Mouse (Mus musculus) right cerebral cortex, adult 2 months (tissue): Measurements from ENCODE around the gene Mbnl2.

Experiments
- DNase-seq, 2 experiments: peaks; one replicate each; pipeline ENCODE4 v3.0.0; 2021 to 2022; ENCODE audit warnings: low spot score in 2 of 2

Gene Mbnl2

GRCm38 (mm10) chr14:120297833-120298232 is 22.4 kb downstream of the Mbnl2 start:
- no peak for DNase-seq

- no peak for DNase-seq
Observed at GRCm38 (mm10) chr14:120298439-120298838, 23.0 kb downstream of the Mbnl2 start.

GRCm38 (mm10) chr14:120299716-120300115 is 24.2 kb downstream of the Mbnl2 start:
- DNase-seq, result no peak

- DNase-seq, result no peak
Observed at GRCm38 (mm10) chr14:120300191-120300590, 24.7 kb downstream of the Mbnl2 start.

- no peak for DNase-seq
Observed at GRCm38 (mm10) chr14:120300814-120301213, 25.3 kb downstream of the Mbnl2 start.

- DNase-seq, result no peak
Observed at GRCm38 (mm10) chr14:120302913-120303548, 27.6 kb downstream of the Mbnl2 start.

- DNase-seq, result no peak
Observed at GRCm38 (mm10) chr14:120306229-120306628, 30.8 kb downstream of the Mbnl2 start.

GRCm38 (mm10) chr14:120307356-120307755 is 31.9 kb downstream of the Mbnl2 start:
- no peak for DNase-seq

GRCm38 (mm10) chr14:120307963-120308362 is 32.5 kb downstream of the Mbnl2 start:
- DNase-seq, result no peak

- DNase-seq, result no peak
Observed at GRCm38 (mm10) chr14:120309691-120310090, 34.2 kb downstream of the Mbnl2 start.

GRCm38 (mm10) chr14:120311330-120312097 is 36.0 kb downstream of the Mbnl2 start:
- no peak for DNase-seq

- DNase-seq, result no peak
Observed at GRCm38 (mm10) chr14:120312661-120313406, 37.4 kb downstream of the Mbnl2 start.

- DNase-seq, result no peak
Observed at GRCm38 (mm10) chr14:120313466-120313865, 38.0 kb downstream of the Mbnl2 start.

GRCm38 (mm10) chr14:120315721-120316120 is 40.3 kb downstream of the Mbnl2 start:
- DNase-seq, result no peak

- DNase-seq, result no peak
Observed at GRCm38 (mm10) chr14:120318326-120318935, 43.0 kb downstream of the Mbnl2 start.

GRCm38 (mm10) chr14:120318974-120319731 is 43.7 kb downstream of the Mbnl2 start:
- no peak for DNase-seq

- no peak for DNase-seq
Observed at GRCm38 (mm10) chr14:120322041-120322440, 46.6 kb downstream of the Mbnl2 start.

- DNase-seq, result no peak
Observed at GRCm38 (mm10) chr14:120323111-120323510, 47.6 kb downstream of the Mbnl2 start.

- no peak for DNase-seq
Observed at GRCm38 (mm10) chr14:120324061-120324791, 48.8 kb downstream of the Mbnl2 start.

- no peak for DNase-seq
Observed at GRCm38 (mm10) chr14:120324883-120325480, 49.5 kb downstream of the Mbnl2 start.
